11 mouse cellular contexts compared by ENCODE assay signal in genomic region chr12:14056116-14056515, GRCm38 (mm10).
"Had no signal": no experiment of that assay in that cellular context is flagged by ENCODE, and none has a peak within 500 bp of the region (broad histone marks: within the 10 kb centered on the region; RNA-seq: fewer than 3 reads in every experiment).

No protein-coding gene starts in this region.

- H3K9me3 ChIP-seq: limb, embryonic 13.5 days; liver, embryonic 13.5 days; midbrain, embryonic 13.5 days; stomach, embryonic 15.5 days had no signal

- H3K4me3 ChIP-seq: limb, embryonic 13.5 days; liver, embryonic 13.5 days; midbrain, embryonic 13.5 days; stomach, embryonic 15.5 days had no signal

- H3K27me3 ChIP-seq: limb, embryonic 13.5 days; liver, embryonic 13.5 days; midbrain, embryonic 13.5 days; stomach, embryonic 15.5 days had no signal

- H3K4me1 ChIP-seq: limb, embryonic 13.5 days; liver, embryonic 13.5 days; midbrain, embryonic 13.5 days; stomach, embryonic 15.5 days had no signal

- H3K27ac ChIP-seq: limb, embryonic 13.5 days; liver, embryonic 13.5 days; midbrain, embryonic 13.5 days; stomach, embryonic 15.5 days had no signal

- H3K4me2 ChIP-seq: limb, embryonic 13.5 days; liver, embryonic 13.5 days; midbrain, embryonic 13.5 days; stomach, embryonic 15.5 days had no signal

- ATAC-seq: inflammation-experienced regulatory T-cells, adult 6 months; midbrain, embryonic 13.5 days had no signal

- H3K36me3 ChIP-seq: limb, embryonic 13.5 days; liver, embryonic 13.5 days; midbrain, embryonic 13.5 days; stomach, embryonic 15.5 days had no signal

- H3K9ac ChIP-seq: limb, embryonic 13.5 days; liver, embryonic 13.5 days; midbrain, embryonic 13.5 days; stomach, embryonic 15.5 days had no signal

- DNase-seq: kidney, adult 11 months; kidney, postnatal 14 days; left cerebral cortex, postnatal 4 days; liver, embryonic 13.5 days; right cerebral cortex, postnatal 14 days; thymus, adult 2 months; thymus, postnatal 25 days had no signal
